Mouse (Mus musculus) testis, adult 2 months (tissue): ENCODE measurements around the gene Arhgap24.

Experiments used
- CTCF ChIP-seq: fragments of 200-500 bp; IDR thresholded peaks from 2 replicates; pipeline ENCODE4 v1.5.1; 2012; ENCODE audit warnings: low read depth, mild to moderate bottlenecking, inconsistent platforms, low read length, moderate library complexity; ENCODE audit not compliant: control insufficient read depth, insufficient read depth, insufficient replicate concordance
- POLR2A ChIP-seq: fragments of 200-500 bp; IDR thresholded peaks from 2 replicates; pipeline ENCODE4 v1.6.1; 2012; ENCODE audit warnings: low read depth, mild to moderate bottlenecking, inconsistent platforms, low read length, moderate library complexity; ENCODE audit not compliant: control insufficient read depth

DNA sequence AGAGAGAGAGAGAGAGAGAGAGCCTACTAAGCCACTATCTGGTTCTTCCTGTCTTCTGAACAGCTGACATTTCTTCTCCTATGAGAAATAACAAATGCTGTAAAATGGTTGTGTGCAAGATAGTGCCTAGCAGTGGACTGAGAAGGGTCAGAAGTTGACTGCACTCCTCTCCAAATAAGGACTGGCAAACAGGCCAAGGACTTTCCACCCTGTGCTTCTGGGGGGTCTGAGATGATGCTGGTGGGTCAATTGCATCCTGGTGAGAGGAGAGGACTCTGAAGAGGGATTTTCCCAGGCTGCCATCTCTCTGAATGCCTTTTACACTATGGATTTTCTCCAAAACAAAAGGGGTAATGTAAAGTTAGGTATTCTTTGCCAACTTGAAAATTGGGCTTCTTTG is 177.9 kb downstream of the Arhgap24 start:
- TF ChIP-seq CTCF, result no peak
- no peak for TF ChIP-seq POLR2A
